Mouse (Mus musculus) brain, embryonic 14.5 days (tissue): ENCODE measurements around the gene Lmx1a.

ENCODE experiments used
- CTCF ChIP-seq: fragments of 200-500 bp; IDR thresholded peaks from 2 replicates; pipeline ENCODE4 v1.5.1; 2012; ENCODE audit warnings: inconsistent platforms, mild to moderate bottlenecking, moderate library complexity, borderline replicate concordance; ENCODE audit not compliant: insufficient read depth, insufficient read length; ENCODE audit errors: extremely low read depth
- POLR2A ChIP-seq: fragments of 200-500 bp; IDR thresholded peaks from 2 replicates; pipeline ENCODE4 v1.6.1; 2012; ENCODE audit warnings: mild to moderate bottlenecking, inconsistent platforms, borderline replicate concordance; ENCODE audit not compliant: poor library complexity, insufficient read depth, insufficient read length, severe bottlenecking; ENCODE audit errors: extremely low read depth

DNA sequence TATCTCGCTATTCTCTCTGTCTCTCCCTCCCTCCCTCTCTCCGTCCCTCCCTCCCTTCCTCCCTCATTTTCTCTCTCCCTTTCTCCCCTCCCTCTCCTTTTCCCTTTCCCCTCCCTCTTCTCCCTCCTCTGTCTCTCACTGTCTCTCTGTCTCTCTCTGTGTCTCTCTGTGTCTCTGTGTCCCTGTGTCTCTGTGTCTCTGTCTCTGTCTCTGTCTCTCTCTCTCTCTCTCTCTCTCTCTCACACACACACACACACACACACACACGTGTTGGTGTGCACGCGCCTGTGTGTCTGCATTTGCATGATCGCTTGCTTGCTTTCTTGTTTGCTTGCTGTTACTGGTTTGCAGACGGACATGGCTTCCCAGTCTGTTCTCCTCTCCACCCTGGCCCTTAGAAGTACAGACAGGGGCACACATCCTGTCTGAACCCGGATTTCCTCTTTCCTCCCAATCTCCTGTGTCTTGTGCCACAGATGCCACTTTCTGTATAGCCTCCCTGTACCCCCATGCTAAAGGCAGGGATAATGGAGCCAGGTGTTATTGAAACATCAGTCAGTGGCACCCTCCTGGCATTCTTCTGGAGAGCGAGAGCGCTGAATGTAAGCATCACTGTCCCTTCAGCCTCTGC is 114.4 kb downstream of the Lmx1a start:
- TF ChIP-seq CTCF (no peak), POLR2A (no peak)
